7 mouse cellular contexts compared by ENCODE assay signal in genomic region chr4:129190538-129190937, GRCm38 (mm10). TPM values are rescaled to one million over a fixed set of nuclear protein-coding genes. Genes with fewer than 3 reads are reported as not detected.
DNase-seq lines count a peak whose midpoint lies in the region; ATAC-seq lines count a peak whose summit lies in the region.

No protein-coding gene starts in this region.

- peaks cover 41% of the 10 kb centered on the region for H3K4me1 ChIP-seq in hindbrain, embryonic 13.5 days (replicated peaks)
- peaks cover 60% of the 10 kb centered on the region for H3K4me1 ChIP-seq in liver, embryonic 15.5 days (replicated peaks)

- ATAC-seq in hindbrain, embryonic 13.5 days (ENCODE audit: low FRiP score), result no peak
- ATAC-seq in liver, embryonic 15.5 days (ENCODE audit: insufficient read depth), result no peak

- H3K36me3 ChIP-seq in hindbrain, embryonic 13.5 days, result peaks cover 22% of the 10 kb centered on the region
- peaks cover 34% of the 10 kb centered on the region for H3K36me3 ChIP-seq in liver, embryonic 15.5 days (replicated peaks)

- H3K9me3 ChIP-seq in hindbrain, embryonic 13.5 days, result no peaks in the 10 kb centered on the region
- H3K9me3 ChIP-seq in liver, embryonic 15.5 days (replicated peaks), result no peaks in the 10 kb centered on the region

- H3K27ac ChIP-seq in hindbrain, embryonic 13.5 days, result peak overlapping the region; percentile 92
- H3K27ac ChIP-seq in liver, embryonic 15.5 days (replicated peaks), result peak overlapping the region; percentile 90

- H3K27me3 ChIP-seq in hindbrain, embryonic 13.5 days, result no peaks in the 10 kb centered on the region
- no peaks in the 10 kb centered on the region for H3K27me3 ChIP-seq in liver, embryonic 15.5 days

- DNase-seq in 3T3-L1 (ENCODE audit: low read depth, low spot score), result peak; percentile 43
- peak; percentile 60 for DNase-seq in A20 (ENCODE audit: low read depth, low spot score)
- peak; percentile 7 for DNase-seq in embryo, embryonic 11 days
- DNase-seq in testis, postnatal 14 days (ENCODE audit: low spot score), result peak; percentile 34
- no peak for DNase-seq in left cerebral cortex, adult 9 months (ENCODE audit: low spot score in 2 of 2)

- peak overlapping the region; percentile 90 for H3K4me2 ChIP-seq in hindbrain, embryonic 13.5 days
- peak overlapping the region; percentile 91 for H3K4me2 ChIP-seq in liver, embryonic 15.5 days

- peak overlapping the region; percentile 90 for H3K4me3 ChIP-seq in hindbrain, embryonic 13.5 days
- H3K4me3 ChIP-seq in liver, embryonic 15.5 days (replicated peaks), result peak overlapping the region; percentile 73

- H3K9ac ChIP-seq in hindbrain, embryonic 13.5 days, result peak overlapping the region; percentile 87
- H3K9ac ChIP-seq in liver, embryonic 15.5 days, result peak overlapping the region; percentile 79

- WGBS in hindbrain, embryonic 13.5 days, result 8% methylated on average over 12 of the region's 12 CpGs
- 1% methylated on average over 12 of the region's 12 CpGs for WGBS in liver, embryonic 15.5 days (ENCODE audit: insufficient replicate concordance)

RNA-seq across cellular contexts. Expression of gene Yars, which starts 1.0 kb away (rescaled TPM):
- polyA plus RNA-seq in hindbrain, embryonic 13.5 days (2015; fragmentation: Nextera tagmentation; extraction: Ambion mirVana), result 104 and 106 TPM in 2 replicates
- 60.8 and 62.4 TPM in 2 replicates for polyA plus RNA-seq in liver, embryonic 15.5 days (2015; fragmentation: Nextera tagmentation; extraction: Ambion mirVana)

RNA-seq across cellular contexts. Expression of gene S100pbp, which starts 1.0 kb away (rescaled TPM):
- 17.6 and 18.0 TPM in 2 replicates for polyA plus RNA-seq in hindbrain, embryonic 13.5 days (2015; fragmentation: Nextera tagmentation; extraction: Ambion mirVana)
- 6.0 and 6.6 TPM in 2 replicates for polyA plus RNA-seq in liver, embryonic 15.5 days (2015; fragmentation: Nextera tagmentation; extraction: Ambion mirVana)

RNA-seq across cellular contexts. Expression of gene Fndc5, which starts 53.7 kb away (rescaled TPM):
- 5.4 and 6.5 TPM in 2 replicates for polyA plus RNA-seq in hindbrain, embryonic 13.5 days (2015; fragmentation: Nextera tagmentation; extraction: Ambion mirVana)
- polyA plus RNA-seq in liver, embryonic 15.5 days (2015; fragmentation: Nextera tagmentation; extraction: Ambion mirVana), result 1.0 and 1.1 TPM in 2 replicates

Comparison
In these comparisons a context has a peak if more than half of its experiments do, and no peak if none do; other contexts are left out.
1. DNase-seq: peak in 3T3-L1 (single experiment), A20 (single experiment), embryo, embryonic 11 days (single experiment) and testis, postnatal 14 days (single experiment); none in left cerebral cortex, adult 9 months (0 of 2).